Comparison of ENCODE assay signal across 8 mouse cellular contexts in genomic region chr1:36030421-36030821, GRCm38 (mm10). TPM values are rescaled to one million over a fixed set of nuclear protein-coding genes. Genes with fewer than 3 reads are reported as not detected.
DNase-seq lines count a peak whose midpoint lies in the region; ATAC-seq and TF ChIP-seq lines count a peak whose summit lies in the region.

No protein-coding gene starts in this region.

- DNase-seq in liver, adult 2 months (ENCODE audit: extremely low read depth, low read depth, low spot score) = peak; percentile 65
- peak; percentile 94 for DNase-seq in cerebellum, adult 11-12 months
- DNase-seq in frontal cortex, postnatal 25 days (ENCODE audit: low spot score in 2 of 2) = peak; percentile 28 to 35
- peak; percentile 75 for DNase-seq in kidney, adult 18-20 months
- peak; percentile 91 for DNase-seq in left cerebral cortex, postnatal 4 days
- peak; percentile 77 for DNase-seq in right cerebral cortex, adult 18-20 months
- DNase-seq in spleen, adult 12 weeks (ENCODE audit: low spot score) = no peak

- no peak for TF ChIP-seq POLR2A in liver, adult 2 months (IDR thresholded peaks at IDR 0.05; ENCODE audit: extremely low read depth, insufficient read depth, low read length)

- no peak overlapping the region for H3K9ac ChIP-seq in liver, adult 2 months (ENCODE audit: low read depth, low read length)
- no peak overlapping the region for H3K9ac ChIP-seq in liver, embryonic 12.5 days

- H3K79me2 ChIP-seq in liver, adult 2 months (ENCODE audit: control insufficient read depth, insufficient read depth, low read length) = no peaks in the 10 kb centered on the region

- no peaks in the 10 kb centered on the region for H3K27me3 ChIP-seq in liver, adult 2 months (ENCODE audit: control insufficient read depth, insufficient read depth, low read length)
- H3K27me3 ChIP-seq in liver, embryonic 12.5 days (replicated peaks) = 0 out of 2 replicates have a peak, but pooled peaks cover 3% of the 10 kb centered on the region

- H3K4me2 ChIP-seq in liver, embryonic 12.5 days = no peak overlapping the region

- peaks cover 7% of the 10 kb centered on the region for H3K4me1 ChIP-seq in liver, adult 2 months (ENCODE audit: control insufficient read depth, insufficient read depth, low read length)
- H3K4me1 ChIP-seq in liver, embryonic 12.5 days = no peaks in the 10 kb centered on the region

- H3K27ac ChIP-seq in liver, adult 2 months (replicated peaks; ENCODE audit: insufficient read depth, low read depth, low read length) = no peak overlapping the region
- H3K27ac ChIP-seq in liver, embryonic 12.5 days = no peak overlapping the region

- 45% methylated on average over 10 of the region's 10 CpGs for WGBS in liver, adult 2 months
- WGBS in liver, embryonic 12.5 days (ENCODE audit: insufficient replicate concordance) = 44% methylated on average over 10 of the region's 10 CpGs

- no peak for ATAC-seq in liver, embryonic 12.5 days

- no peaks in the 10 kb centered on the region for H3K36me3 ChIP-seq in liver, adult 2 months (ENCODE audit: control insufficient read depth, insufficient read depth, low read length)
- H3K36me3 ChIP-seq in liver, embryonic 12.5 days = no peaks in the 10 kb centered on the region

- intact Hi-C loops in left cerebral cortex, postnatal 4 days (cut with DNase I) = no loop called here

- H3K9me3 ChIP-seq in liver, embryonic 12.5 days (replicated peaks) = no peaks in the 10 kb centered on the region

- no peak overlapping the region for H3K4me3 ChIP-seq in liver, adult 2 months (ENCODE audit: insufficient read depth, low read depth, low read length)
- no peak overlapping the region for H3K4me3 ChIP-seq in liver, embryonic 12.5 days

- 0 out of 2 replicates have a peak, but pooled peaks have one; percentile 9 for TF ChIP-seq CTCF in liver, adult 2 months (IDR thresholded peaks at IDR 0.05; ENCODE audit: low read depth, low read length)

RNA-seq across cellular contexts. Expression of gene Hs6st1, which starts 37.8 kb away (rescaled TPM):
- 40.2 and 43.7 TPM in 2 replicates for total RNA-seq in liver, adult 2 months (2014; rRNA removed)
- polyA plus RNA-seq in liver, adult 2 months (2012; rRNA removed) = 110 and 121 TPM in 2 replicates
- polyA plus RNA-seq in liver, embryonic 12.5 days (2016; fragmentation: Nextera tagmentation; extraction: Ambion mirVana) = 21.9 and 23.6 TPM in 2 replicates
- total RNA-seq in left cerebral cortex, postnatal 4 days (2021) = 10 to 100 TPM; 88.1 to 90.1 TPM
